Mouse (Mus musculus): ENCODE results near the gene Trpm3. TPM values are rescaled to one million over a fixed set of nuclear protein-coding genes. Genes with fewer than 3 reads are reported as not detected.

Gene Trpm3
- total RNA-seq (2021), result 1 to 10 TPM; 1.3 to 1.7 TPM

DNA sequence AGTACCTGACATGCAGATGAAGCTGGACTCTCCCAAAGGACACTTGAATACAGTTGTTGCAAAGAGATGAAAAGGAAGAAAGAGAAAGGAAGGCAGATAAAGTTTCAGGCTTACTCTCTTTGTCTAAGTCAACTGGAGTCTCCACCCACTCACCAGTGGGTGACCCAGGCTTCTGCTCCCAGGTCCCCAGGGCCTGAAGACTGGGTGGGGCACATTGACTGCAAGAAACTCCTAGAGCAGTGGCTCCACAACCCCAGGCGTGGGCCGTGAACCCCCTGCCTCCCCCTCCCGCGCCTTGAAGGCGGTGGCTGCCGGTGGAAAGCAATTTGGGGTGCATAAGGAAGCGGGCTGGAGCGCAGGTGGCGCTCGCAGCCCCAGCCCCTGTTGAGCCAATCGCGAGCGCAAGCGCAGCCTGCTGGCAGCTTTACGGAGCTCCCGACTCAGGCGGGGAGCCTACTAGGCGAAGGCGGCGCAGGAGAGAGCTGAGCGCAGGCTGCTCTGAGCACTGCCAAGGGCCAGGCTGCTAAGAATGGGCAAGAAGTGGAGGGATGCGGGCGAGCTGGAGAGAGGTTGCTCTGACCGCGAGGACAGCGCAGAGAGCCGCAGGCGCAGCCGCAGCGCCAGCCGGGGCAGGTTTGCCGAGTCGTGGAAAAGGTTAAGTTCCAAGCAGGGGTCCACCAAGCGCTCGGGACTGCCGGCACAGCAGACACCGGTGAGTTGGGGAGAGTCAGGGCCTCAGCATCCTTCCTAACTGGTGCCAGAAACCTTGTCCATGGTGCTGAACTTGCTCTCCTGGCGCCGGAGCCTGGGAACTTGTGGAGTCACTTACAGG, at the start of gene Trpm3:
Gene Trpm3 (plus strand): TSS at position 457 of the 832 bp plus-strand sequence.
- intact Hi-C loops (cut with DNase I), result no loop called here
- DNase-seq, result peak; percentile 18 to 47

- DNase-seq, result no peak
- intact Hi-C loops (cut with DNase I), result no loop called here
Measured at GRCm38 (mm10) chr19:22100582-22100981, 38.3 kb upstream of the Trpm3 start.

DNA sequence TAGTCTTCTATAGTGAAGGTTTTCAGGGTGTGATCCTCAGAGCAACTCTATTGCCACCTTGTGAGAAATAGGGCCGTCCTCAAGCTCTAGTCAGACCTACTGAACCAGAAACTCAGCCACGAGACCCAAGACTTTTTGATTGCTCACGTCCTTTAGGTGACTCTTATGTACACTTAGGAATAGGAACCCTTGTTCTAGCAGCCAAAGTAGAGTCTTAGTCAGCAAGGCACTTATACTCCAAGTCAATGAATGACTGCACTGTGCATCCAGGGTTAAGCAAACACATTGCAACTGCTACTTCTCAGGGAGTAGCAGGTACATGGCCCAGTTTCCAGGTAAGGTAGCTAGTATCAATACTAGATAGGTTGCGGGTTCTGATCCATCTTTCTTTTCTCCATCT, 35.0 kb upstream of the Trpm3 start:
- intact Hi-C loops (cut with DNase I), result no loop called here
- no peak for DNase-seq

DNA sequence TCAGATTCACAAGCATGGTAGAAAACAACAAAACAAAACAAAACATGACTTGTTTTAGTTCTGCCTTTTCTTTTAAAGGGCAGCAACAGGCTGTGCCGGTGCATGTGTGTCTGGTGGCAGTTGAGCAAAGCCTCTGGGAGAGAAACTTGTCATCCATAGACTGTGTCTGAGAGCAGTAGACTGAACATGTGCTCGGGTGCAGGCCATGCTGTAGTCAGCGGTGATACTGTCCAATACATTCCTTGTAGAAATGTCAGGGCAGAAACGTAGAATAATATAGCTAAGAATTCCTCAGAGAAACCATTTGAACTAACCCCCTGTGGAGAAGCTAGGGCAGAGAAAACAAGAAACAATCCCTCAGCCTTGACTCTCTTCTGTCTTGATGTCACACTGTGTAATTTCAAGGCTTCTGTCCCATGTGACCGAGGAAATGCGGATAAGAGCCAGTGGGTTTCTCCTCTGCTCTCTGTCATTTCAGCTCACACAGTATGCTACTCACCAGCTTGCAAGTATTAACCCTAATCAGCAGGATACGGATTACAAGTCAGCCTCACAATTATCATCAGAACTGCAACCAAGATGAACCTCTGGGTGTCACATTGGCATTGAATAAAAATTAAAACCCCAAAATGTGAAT, 33.9 kb upstream of the Trpm3 start:
- no peak for DNase-seq
- intact Hi-C loops (cut with DNase I), result no loop called here

DNA sequence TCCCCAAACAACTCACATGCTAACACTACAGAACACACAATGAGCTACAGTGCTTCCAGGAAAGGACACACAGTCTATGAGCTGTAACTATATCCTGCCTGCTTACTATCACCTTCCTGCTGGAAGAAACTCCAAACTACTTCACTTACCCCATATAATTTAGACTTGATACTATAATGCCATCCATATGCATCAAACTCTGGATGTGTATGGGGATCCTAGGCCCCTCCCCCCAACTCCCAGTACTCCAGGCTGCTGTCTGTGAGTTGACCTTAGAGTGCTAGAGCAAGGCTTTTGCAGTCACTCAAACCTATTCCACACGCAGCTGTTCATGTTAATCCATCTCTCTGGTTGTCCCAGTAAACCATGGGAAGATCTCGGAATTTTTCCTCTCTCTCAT, 33.2 kb upstream of the Trpm3 start:
- intact Hi-C loops (cut with DNase I), result no loop called here
- DNase-seq, result no peak

DNA sequence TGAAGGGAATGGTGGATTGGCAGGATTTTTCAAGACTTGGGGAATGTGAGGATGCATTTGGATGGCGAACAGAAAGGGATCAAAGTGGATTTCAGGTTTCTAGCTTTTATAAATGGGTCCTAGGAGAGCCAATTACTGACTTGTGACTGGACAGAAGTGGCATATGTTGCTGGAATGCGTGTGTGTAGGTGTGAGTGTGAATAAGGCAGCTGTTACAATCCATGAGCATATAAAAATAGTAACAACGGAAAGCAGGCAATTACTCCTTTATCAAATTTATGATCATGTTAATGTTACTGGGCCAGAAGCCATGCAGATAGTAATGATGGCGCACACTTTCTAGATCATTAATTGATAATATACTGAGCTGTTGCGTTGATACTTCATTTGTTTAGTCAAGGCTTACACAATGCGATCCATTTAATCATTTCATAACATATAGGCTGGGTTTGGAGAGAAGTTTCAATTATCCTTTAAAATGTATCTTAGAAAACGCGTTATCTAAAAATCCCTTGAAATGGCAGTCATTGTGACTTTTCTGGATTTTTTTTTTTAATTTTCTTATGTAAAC, 29.9 kb upstream of the Trpm3 start:
- DNase-seq, result no peak
- intact Hi-C loops (cut with DNase I), result no loop called here

DNA sequence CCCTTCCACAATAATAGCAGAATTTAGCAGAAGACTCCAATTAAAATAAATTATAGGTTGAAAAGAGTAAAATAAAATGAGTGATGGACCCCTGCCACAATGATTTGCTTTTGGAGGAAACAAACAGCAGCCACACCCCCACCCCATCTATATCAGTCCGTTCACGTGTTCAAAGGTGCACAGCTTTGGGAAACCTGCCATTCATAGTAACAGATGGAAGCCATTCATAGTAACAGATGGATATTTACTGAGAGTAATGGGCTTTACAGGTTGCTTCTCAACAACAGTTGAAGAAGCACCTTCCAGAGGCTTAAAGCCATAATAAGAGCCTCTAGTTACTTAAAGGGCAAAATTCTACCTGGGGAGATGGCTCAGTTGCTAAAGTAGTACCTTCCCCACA, 17.9 kb upstream of the Trpm3 start:
- intact Hi-C loops (cut with DNase I), result no loop called here
- DNase-seq, result no peak

DNA sequence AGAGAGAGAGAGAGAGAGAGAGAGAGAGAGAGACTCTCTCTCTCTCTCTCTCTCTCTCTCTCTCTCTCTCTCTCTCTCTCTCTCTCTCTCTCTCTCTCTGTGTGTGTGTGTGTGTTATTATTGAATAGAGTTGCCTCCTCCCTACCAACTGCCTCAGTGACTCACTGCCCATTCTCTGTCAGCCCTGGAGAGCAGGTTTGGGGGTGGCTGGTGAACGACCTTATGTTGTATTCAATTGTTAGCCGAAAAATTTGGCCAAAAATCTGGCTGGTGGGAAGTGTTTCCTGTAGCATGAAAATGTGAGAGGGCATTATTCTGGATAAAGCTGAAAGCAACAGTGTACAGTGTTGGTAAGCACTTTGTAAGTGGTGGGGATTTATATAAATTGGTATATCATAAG, 17.2 kb upstream of the Trpm3 start:
- intact Hi-C loops (cut with DNase I), result no loop called here
- no peak for DNase-seq

DNA sequence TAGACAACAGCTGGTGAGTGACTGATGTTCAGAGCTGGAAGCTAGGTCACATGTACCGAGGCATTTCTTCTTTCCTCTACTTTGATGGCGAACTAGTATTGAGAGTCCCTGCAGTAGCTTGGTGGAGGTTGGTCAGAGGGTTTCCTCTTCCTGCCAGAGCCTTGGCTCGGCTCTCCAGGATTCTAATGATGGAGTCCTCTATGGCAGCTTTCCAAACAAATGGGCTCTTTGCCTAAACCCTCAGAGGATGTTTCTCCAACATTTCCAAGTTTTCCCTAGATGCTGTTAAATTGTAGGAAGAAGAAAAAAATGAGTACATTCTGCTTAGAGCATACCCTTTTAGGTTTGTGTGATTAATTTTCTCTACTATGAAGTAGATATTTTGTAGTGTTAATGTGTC, 6.2 kb upstream of the Trpm3 start:
- intact Hi-C loops (cut with DNase I), result no loop called here
- DNase-seq, result no peak

- intact Hi-C loops (cut with DNase I), result no loop called here
Measured at GRCm38 (mm10) chr19:22178549-22178948, 39.7 kb downstream of the Trpm3 start.

GRCm38 (mm10) chr19:22179017-22179416, 40.2 kb downstream of the Trpm3 start:
- intact Hi-C loops (cut with DNase I), result no loop called here

More at GRCm38 (mm10) chr19:22178549-22178948, 39.7 kb downstream of the Trpm3 start:
- DNase-seq, result no peak

GRCm38 (mm10) chr19:22180136-22180535, 41.3 kb downstream of the Trpm3 start:
- intact Hi-C loops (cut with DNase I), result no loop called here
- DNase-seq, result no peak

More at GRCm38 (mm10) chr19:22179017-22179416, 40.2 kb downstream of the Trpm3 start:
- DNase-seq, result no peak

GRCm38 (mm10) chr19:22189716-22190115, 50.9 kb downstream of the Trpm3 start:
- intact Hi-C loops (cut with DNase I), result no loop called here
- DNase-seq, result no peak

- DNase-seq, result no peak
- intact Hi-C loops (cut with DNase I), result no loop called here
Measured at GRCm38 (mm10) chr19:22222520-22222919, 83.7 kb downstream of the Trpm3 start.

DNA sequence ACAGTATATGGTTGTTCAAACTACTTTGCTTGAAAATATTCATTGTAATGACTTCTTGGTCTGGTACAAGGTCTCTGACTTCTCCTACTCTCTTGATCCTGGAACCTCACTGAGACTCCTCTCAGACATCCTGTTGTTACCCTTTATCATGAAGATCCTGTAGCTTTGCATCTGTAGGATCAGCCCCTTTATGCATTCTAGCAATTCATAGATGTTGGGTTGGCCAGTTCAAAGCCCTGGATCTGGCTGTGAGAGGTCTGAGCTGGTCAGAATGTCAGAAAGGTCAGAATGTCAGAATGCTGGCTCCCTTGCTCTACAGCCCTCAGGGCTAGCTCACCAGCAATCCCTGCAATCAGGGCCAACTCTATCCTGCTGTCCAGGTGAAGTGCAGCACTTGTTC, 95.3 kb downstream of the Trpm3 start:
- intact Hi-C loops (cut with DNase I), result no loop called here
- DNase-seq, result no peak

GRCm38 (mm10) chr19:22249076-22249475, 110.2 kb downstream of the Trpm3 start:
- intact Hi-C loops (cut with DNase I), result no loop called here
- DNase-seq, result no peak

GRCm38 (mm10) chr19:22272916-22273315, 134.1 kb downstream of the Trpm3 start:
- no peak for DNase-seq
- intact Hi-C loops (cut with DNase I), result no loop called here

GRCm38 (mm10) chr19:22284651-22285050, 145.8 kb downstream of the Trpm3 start:
- no peak for DNase-seq
- intact Hi-C loops (cut with DNase I), result no loop called here

DNA sequence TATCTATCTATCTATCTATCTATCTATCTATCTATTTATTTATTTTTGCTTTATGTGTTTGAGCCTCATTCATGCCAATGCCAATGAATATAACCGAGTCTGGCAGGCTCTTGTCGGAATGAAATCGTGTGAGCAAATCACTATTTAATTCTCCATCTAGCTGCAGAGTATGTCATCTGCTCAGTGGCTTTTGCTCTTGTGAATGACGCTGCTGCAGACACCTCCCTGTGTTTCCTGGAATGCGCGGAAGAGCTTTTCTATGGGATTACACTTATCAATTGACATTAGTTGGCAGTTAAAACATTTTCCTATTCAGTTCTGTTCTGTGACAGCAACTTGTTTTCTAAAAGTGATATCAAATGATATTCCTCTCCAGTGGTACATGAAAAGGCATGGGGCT, 153.8 kb downstream of the Trpm3 start:
- intact Hi-C loops (cut with DNase I), result no loop called here

DNA sequence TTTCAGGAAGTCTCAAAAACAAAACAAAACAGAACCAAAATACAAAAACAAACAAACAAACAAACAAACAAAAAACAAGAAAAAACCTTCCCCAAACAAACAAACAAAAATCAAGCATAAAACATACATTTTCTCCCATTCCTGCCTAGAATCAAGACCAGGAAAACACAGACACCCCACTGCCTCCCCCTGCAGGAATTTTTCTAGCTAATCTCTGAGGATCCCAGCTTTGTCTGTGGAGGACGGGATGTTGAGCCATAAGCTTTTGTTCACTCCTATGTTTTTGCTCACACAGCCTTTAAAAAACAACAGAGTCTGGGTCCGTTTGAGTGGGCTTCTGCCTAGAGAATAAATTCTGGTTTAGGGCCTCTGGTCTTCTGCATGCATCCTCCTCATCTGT, 162.1 kb downstream of the Trpm3 start:
- intact Hi-C loops (cut with DNase I), result loop anchor here (5.0 kb wide), 3 partner anchors 569 to 929 kb away; no protein-coding TSS in a partner anchor
- DNase-seq, result no peak

More for the DNA sequence above, 153.8 kb downstream of the Trpm3 start:
- DNase-seq, result no peak
